ENCODE assay signal across 27 mouse cellular contexts in genomic region chr13:97625391-97625790, GRCm38 (mm10).
"Had no signal": no experiment of that assay in that cellular context is flagged by ENCODE, and none has a peak within 500 bp of the region (broad histone marks: within the 10 kb centered on the region; RNA-seq: fewer than 3 reads in every experiment).

No protein-coding gene starts in this region.

- DNase-seq: heart, postnatal 10 days; heart, postnatal 14 days; heart, postnatal 36 days; heart, postnatal 4 days; kidney, adult 11 months; kidney, adult 18-20 months; kidney, adult 8-10 months; kidney, postnatal 4 days; layer of hippocampus, adult 9-11 months; layer of hippocampus, postnatal 36 days had no signal

- H3K27me3 ChIP-seq: heart, embryonic 13.5 days; heart, embryonic 15.5 days; hindbrain, embryonic 12.5 days; hindbrain, embryonic 13.5 days; hindbrain, embryonic 15.5 days; intestine, embryonic 15.5 days; kidney, embryonic 15.5 days had no signal

- H3K9ac ChIP-seq: heart, embryonic 13.5 days; heart, embryonic 15.5 days; hindbrain, embryonic 12.5 days; hindbrain, embryonic 13.5 days; hindbrain, embryonic 14.5 days; hindbrain, embryonic 15.5 days; intestine, embryonic 15.5 days; kidney, embryonic 15.5 days had no signal

- H3K27ac ChIP-seq: heart, embryonic 13.5 days; heart, embryonic 15.5 days; hindbrain, embryonic 10.5 days; hindbrain, embryonic 12.5 days; hindbrain, embryonic 13.5 days; hindbrain, embryonic 14.5 days; hindbrain, embryonic 15.5 days; hindbrain, postnatal 0 days; intestine, embryonic 15.5 days; kidney, embryonic 15.5 days; kidney, postnatal 0 days; layer of hippocampus, adult 2 months; left cerebral cortex, adult 2 months had no signal

- H3K36me3 ChIP-seq: heart, embryonic 13.5 days; heart, embryonic 15.5 days; hindbrain, embryonic 10.5 days; hindbrain, embryonic 12.5 days; hindbrain, embryonic 13.5 days; hindbrain, embryonic 15.5 days; intestine, embryonic 15.5 days; kidney, embryonic 15.5 days had no signal

- ATAC-seq: hindbrain, embryonic 16.5 days; hindbrain, postnatal 0 days; inflammation-experienced regulatory T-cells, adult 6 months; intestine, embryonic 15.5 days; intestine, embryonic 16.5 days; intestine, postnatal 0 days had no signal

- H3K4me1 ChIP-seq: hindbrain, embryonic 10.5 days; hindbrain, embryonic 12.5 days; hindbrain, embryonic 13.5 days; hindbrain, embryonic 15.5 days; intestine, embryonic 15.5 days had no signal

- H3K4me2 ChIP-seq: heart, embryonic 13.5 days; heart, embryonic 15.5 days; hindbrain, embryonic 12.5 days; hindbrain, embryonic 13.5 days; hindbrain, embryonic 14.5 days; hindbrain, embryonic 15.5 days; intestine, embryonic 15.5 days; kidney, embryonic 15.5 days had no signal

- H3K4me3 ChIP-seq: heart, embryonic 13.5 days; heart, embryonic 15.5 days; hindbrain, embryonic 10.5 days; hindbrain, embryonic 12.5 days; hindbrain, embryonic 13.5 days; hindbrain, embryonic 15.5 days; intestine, embryonic 15.5 days; kidney, embryonic 15.5 days; layer of hippocampus, adult 2 months; left cerebral cortex, adult 2 months had no signal

- H3K9me3 ChIP-seq: heart, embryonic 13.5 days; heart, embryonic 15.5 days; hindbrain, embryonic 10.5 days; hindbrain, embryonic 12.5 days; hindbrain, embryonic 13.5 days; hindbrain, embryonic 15.5 days; intestine, embryonic 15.5 days; kidney, embryonic 15.5 days had no signal
